Mouse (Mus musculus) granulocyte monocyte progenitor cell, adult 5-6 weeks (primary cell): ENCODE results near the gene Smpd4. TPM values are rescaled to one million over a fixed set of nuclear protein-coding genes. Genes with fewer than 3 reads are reported as not detected.

Experiments
- ATAC-seq: replicated peaks from 2 replicates; pipeline ENCODE4 v1.8.0; 2016; ENCODE audit warnings: mild to moderate bottlenecking, moderate TSS enrichment, inconsistent platforms; ENCODE audit not compliant: poor library complexity, severe bottlenecking
- total RNA-seq, 2 experiments: library from RNA; stranded (forward) in 1 of 2; stranded (reverse) in 1 of 2; fragments of 200-712, 200-1000 nt in 1 of 2; fragments of >200 nt in 1 of 2; fragmentation: Nextera tagmentation in 1 of 2; gene quantifications; 2 replicates each; pipeline ENCODE4 v1.2.3; 2014 to 2017

The Smpd4 gene
- total RNA-seq, 2 experiments from 2014 or later: 39.3 to 77.1 TPM

DNA sequence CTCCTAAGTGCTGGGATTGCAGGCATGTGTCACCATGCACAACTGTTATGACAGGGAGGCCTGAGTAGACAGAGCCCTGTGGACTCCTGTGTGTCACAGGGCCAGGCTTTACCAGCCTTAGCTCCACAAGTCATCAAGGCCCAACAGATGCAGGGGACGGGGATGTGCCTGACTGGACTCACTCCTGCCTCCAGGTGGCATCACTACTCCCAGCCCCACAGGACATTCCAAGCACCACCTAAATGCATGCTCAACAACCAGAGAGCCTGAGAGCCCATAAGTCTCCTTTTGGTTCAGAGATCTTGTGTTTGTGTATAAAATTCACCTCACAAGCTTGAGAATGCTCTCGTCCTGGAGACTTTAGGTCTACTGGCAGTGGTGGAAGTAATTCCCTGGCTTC, 18.5 kb downstream of the Smpd4 start:
- ATAC-seq: no peak

DNA sequence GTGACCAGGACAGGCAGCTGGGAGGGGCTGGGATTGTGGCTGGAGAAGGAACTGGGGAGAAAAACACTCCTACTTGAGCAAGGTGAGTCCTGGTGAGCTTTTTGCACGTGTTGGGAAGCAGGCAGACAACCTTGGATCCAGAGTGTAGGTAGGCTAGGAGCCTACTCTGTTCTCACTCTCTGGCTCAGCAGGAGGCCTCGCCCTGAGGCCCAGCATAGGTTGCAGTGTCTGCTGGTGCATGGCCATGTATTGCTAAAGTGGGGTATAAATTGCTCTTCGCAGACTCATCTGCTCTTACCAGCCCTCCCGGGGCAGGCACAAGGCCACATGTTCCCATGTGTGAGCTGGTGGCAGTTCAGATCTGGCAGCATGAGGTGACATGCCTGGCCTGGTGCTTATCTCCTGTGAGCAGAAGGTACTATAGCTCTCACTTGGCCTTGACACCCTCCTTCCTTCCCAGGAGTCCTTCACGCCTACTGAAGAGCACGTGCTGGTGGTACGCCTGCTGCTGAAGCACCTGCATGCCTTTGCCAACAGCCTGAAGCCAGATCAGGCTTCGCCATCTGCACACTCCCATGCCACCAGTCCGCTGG, 19.0 kb downstream of the Smpd4 start:
- ATAC-seq: 0 out of 2 replicates have a peak, but pooled peaks have one; percentile 7

- ATAC-seq: no peak
Measured at GRCm38 (mm10) chr16:17639081-17639480, 19.9 kb downstream of the Smpd4 start.

DNA sequence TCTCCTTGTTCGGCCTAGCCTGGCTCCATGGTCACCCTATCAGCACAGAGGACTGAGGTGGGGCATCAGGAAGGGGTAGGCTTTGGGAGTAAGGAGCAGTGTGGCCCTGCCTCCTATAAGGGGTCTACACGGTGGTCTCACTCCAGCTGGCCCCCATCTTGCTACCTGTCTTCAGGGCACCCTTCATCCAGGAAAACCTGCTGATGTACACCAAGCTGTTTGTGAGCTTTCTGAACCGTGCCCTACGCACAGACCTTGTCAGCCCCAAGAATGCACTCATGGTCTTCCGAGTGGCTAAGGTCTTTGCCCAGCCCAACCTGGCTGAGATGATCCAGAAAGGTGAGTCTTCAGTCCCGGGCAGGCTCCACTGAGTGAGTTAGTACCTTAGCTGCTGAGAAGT, 20.8 kb downstream of the Smpd4 start:
- no peak for ATAC-seq

DNA sequence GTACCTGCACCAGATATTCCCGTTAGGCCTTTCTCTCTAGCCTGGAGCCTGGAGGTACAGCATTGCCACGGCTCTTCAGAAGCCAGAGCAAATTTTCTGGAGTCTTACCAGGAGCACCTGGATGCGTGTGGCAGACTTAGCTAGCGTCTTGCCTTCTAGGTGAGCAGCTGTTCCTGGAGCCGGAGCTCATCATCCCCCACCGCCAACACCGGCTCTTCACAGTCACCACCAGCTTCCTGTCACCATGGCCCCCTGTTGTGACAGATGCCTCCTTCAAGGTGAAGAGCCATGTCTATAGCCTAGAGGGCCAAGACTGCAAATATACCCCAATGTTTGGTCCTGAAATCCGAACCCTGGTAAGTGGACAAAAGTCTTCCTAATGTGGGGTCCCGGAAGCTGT, 21.6 kb downstream of the Smpd4 start:
- ATAC-seq: no peak

GRCm38 (mm10) chr16:17641301-17641700, 22.1 kb downstream of the Smpd4 start:
- no peak for ATAC-seq

DNA sequence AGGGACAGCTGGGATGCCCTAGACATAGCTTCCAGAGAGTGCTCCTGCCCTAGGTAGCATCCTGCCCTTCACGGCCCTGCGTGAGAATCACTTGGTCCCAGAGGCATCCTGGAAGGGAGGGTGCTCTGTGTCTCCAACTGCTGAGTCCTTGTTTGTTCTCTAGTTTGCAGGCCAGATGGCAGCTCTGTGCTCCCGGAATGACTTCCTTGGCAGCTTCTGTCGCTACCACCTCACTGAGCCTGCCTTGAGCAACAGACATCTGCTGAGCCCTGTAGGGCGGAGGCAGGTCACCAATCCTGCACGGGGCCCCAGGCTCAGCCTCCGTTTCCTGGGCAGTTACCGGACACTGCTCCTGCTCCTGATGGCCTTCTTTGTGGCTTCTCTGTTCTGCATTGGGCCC, 23.2 kb downstream of the Smpd4 start:
- ATAC-seq: no peak

- no peak for ATAC-seq
Measured at GRCm38 (mm10) chr16:17643437-17643990, 24.4 kb downstream of the Smpd4 start.

- peak; percentile 90 for ATAC-seq
Measured at GRCm38 (mm10) chr16:17646310-17647114, 27.4 kb downstream of the Smpd4 start, which contains the start of gene Ccdc74a. Gene Ccdc74a (plus strand): TSS chr16:17646470.

- no peak for ATAC-seq
Measured at GRCm38 (mm10) chr16:17647156-17647555, 28.0 kb downstream of the Smpd4 start.

DNA sequence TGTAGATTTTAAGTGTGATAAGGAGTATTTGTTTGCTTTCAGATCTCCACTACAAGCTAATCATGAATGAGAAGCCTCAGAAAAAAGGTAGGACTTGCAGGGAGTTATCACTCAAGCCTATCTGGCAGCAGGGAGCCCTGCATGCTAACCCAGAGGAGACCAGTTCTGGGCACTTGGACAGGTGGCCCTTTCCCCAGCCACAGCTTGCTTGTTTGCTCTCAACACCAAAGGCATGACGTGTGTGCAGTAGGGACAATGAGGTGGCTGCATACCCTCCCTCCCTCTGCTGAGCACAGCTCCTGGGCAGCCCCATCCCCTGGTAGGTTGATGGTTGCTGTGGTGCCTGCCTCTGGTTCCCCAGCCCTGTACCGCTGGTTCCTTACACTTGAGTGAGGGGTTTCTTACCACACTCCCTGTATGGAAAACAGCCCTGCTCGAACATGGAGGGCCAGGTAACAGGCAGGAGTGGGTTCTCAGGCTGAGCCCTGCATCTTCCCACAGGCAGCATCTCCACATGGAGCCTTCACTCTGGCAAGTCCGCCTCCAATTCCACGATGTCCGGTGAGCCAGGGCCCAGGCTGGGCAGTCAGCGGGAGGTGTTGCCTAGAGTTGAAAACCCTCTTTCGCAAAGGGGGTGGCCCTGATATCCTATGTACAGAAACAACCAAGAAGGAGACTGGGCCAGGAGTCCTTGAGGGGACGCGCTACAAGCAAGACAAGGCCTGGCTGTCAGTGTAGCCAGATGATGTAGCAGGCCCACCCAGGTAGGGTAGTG, 28.6 kb downstream of the Smpd4 start:
- no peak for ATAC-seq

DNA sequence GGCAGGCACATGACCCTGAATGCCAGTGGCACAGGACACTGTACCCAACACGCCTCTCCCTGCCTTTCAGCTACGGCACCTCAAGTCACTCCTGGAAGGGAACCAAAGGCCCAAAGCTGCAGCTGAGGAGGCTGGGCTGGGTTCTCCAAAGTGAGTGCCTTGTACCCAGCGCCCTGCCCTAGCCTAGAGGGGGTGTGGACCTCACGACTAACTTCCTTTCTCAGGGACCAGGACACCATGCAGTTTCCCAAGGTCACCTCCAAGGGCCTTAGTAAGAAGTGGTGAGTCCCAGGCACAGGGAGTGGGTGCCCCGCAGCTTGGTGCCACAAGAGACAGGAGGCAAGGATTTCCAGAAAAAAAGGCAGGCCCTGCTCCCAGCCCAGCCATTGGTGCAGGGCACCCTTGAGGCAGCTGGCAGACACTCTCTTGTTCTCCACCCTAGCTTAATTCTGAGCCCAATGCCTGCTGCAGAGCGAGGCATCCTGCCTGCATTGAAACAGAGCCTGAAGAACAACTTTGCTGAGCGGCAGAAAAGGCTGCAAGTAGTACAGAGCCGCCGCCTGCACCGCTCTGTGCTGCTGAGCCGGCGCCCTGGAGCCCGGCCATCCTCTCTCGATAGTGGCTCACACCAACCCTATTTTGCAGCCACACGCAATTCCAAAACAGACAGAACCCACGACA, 30.9 kb downstream of the Smpd4 start:
- no peak for ATAC-seq

DNA sequence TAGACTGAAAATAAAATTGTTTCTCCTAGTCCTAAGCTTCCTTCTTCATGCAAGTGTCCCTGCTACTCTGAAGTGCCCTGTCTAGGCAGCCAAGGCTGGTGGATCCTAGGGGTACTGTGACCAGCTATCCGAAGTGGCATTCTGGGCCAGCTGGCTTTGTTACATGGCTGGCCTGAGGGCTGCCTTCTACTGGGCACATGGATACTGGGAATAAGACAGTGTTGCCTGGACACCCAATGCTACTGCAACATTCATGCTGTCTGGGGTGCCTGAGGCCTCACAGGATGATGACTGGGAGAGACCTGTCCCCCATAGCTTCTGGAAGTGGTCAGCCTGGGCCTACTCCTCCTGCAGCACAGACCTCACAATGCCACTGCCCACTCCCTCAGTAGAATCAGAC, 31.6 kb downstream of the Smpd4 start:
- no peak for ATAC-seq

DNA sequence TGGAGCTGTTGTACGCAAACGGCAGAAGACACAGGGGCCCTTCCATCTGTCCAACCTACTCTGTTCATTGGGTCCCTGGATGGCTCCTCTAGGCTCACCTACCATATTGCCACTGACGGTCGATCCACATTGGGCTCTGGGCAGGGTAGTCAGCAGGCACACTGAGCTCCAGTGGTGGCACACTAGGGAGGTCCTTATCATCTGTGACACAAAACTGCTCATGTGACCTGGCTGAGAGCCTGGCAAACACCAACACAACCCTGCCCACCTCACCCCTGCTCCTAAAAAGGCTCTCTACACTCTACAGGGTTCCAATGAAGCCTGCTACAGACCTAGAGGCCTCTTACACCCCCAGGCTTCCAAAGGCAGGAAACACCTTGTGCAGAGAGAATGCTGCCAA, 33.5 kb downstream of the Smpd4 start:
- no peak for ATAC-seq

DNA sequence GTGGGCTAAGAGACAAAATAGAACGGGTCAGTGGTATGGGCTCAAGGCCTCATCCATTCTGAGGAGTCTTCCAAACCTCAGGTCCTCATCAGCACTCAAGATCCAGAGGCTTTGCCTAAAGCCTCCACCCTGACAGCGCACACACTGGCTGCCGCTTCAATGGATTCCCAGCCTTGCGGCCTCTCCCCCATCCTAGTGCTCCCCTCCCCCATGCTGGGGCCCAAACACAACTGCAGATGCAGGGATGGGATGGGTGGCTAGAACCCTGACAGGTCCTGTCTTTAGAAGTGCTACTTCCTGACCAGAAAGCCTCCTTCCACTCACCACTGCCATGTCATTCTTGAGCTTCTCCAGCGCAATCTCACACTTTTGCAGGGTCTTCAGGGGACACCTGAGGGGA, 34.4 kb downstream of the Smpd4 start:
- ATAC-seq: no peak

GRCm38 (mm10) chr16:17654188-17654795, 35.1 kb downstream of the Smpd4 start:
- ATAC-seq: no peak

DNA sequence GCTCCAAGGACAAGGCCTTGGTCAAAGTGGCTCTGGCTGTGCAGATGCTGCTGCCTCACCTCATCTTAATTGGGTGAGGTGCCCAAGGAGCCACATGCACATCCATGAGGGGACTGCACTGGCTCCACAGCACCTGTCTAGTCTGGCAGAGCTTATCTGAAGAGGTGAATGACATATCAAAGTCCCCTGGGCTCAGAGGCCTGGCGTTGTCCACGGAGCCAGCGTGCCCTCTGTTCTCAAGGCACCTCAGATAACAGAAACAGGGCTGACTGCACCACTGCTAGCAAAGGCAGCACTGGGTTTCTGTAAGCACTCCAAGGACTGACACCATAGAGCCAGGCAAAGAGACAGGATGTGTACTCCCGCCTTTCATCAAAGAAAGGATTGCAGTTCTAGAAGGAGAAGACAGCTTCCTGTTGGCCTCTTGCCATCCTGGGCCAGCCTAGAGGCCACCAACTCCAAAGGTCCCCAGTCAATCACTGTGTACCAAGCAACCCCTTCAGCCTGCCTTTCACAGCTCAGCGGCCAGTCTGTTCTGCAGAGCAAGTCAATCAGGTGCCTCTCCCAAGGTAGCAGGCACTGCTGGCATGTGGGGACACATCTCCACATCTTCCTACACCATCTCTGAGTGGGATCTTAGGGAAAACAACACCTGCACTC, 37.2 kb downstream of the Smpd4 start:
- no peak for ATAC-seq

DNA sequence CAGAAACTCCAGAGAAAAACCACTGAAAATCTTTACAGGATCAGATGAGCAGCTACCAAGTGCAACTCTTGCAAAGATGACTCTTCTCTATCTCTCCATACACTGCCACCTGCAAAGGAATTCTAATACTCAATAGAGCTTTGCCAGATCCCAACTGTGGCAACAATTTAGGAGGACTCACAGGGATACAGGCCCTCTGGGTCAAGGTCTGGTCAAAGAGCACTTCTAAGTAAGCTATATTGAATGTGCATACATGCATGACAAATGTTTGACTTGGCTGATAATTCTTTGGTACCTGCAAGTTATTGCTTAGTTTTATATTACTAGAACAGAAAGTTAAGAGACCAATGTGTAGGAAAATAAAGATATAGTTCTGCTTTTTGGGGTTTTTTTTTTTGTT, 46.4 kb downstream of the Smpd4 start:
- no peak for ATAC-seq

DNA sequence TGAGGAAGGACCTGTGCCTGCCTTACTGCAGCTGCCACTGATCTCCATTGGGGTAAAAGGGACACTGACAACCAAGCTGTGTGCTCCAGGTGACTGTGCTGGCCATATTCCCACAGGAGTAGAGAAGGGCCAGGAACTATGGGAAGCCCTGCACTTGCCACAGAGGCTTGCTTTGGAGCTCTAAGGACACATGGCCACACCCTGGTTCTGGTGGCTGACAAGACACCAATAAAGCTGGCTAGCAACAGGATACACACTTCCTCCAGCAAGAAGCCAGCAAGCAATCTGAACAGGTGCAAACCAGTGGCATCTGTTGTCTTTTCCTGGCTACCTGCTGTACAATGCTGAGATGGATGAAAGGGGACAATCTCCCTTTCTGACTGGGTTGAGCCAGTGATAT, 50.7 kb downstream of the Smpd4 start:
- ATAC-seq: no peak
